Mouse (Mus musculus) lung, embryonic 15.5 days (tissue): ENCODE measurements around the gene Cinp. TPM values are rescaled to one million over a fixed set of nuclear protein-coding genes. Genes with fewer than 3 reads are reported as not detected.

Experiments
- ATAC-seq: fragments of 200-750 bp; cut with Nextera tagmentation; 2 replicates; pipeline ENCODE4 v1.8.0; 2017; ENCODE audit warnings: moderate number of reproducible peaks, borderline replicate concordance; ENCODE audit not compliant: low FRiP score, low TSS enrichment; ENCODE audit errors: extremely low read depth
- H3K27ac ChIP-seq: fragments of 300-500 bp; sonication (generic); 2 replicates; pipeline ENCODE4 v1.5.1; 2015; ENCODE audit warnings: moderate library complexity, mild to moderate bottlenecking, inconsistent platforms
- H3K27me3 ChIP-seq: fragments of 300-500 bp; sonication (generic); 2 replicates; pipeline ENCODE4 v1.6.1; 2015; ENCODE audit warnings: inconsistent platforms
- H3K36me3 ChIP-seq: fragments of 300-500 bp; sonication (generic); 2 replicates; pipeline ENCODE4 v1.6.1; 2015; ENCODE audit warnings: inconsistent platforms
- H3K4me1 ChIP-seq: fragments of 300-500 bp; sonication (generic); 2 replicates; pipeline ENCODE4 v1.6.1; 2015; ENCODE audit warnings: inconsistent platforms
- H3K4me2 ChIP-seq: fragments of 300-500 bp; sonication (generic); 2 replicates; pipeline ENCODE4 v1.6.1; 2015; ENCODE audit warnings: inconsistent platforms, mild to moderate bottlenecking, moderate library complexity
- H3K4me3 ChIP-seq: fragments of 300-500 bp; sonication (generic); 2 replicates; pipeline ENCODE4 v1.5.1; 2015; ENCODE audit warnings: mild to moderate bottlenecking, inconsistent platforms
- H3K9ac ChIP-seq: fragments of 300-500 bp; sonication (generic); 2 replicates; pipeline ENCODE4 v1.6.1; 2015; ENCODE audit warnings: inconsistent platforms
- H3K9me3 ChIP-seq: fragments of 300-500 bp; sonication (generic); 2 replicates; pipeline ENCODE4 v1.6.1; 2016; ENCODE audit warnings: inconsistent platforms
- WGBS: fragments of 180-500 bp; shearing (Covaris S2); methylation state at CpG from one replicate; pipeline ENCODE4 v1.1.7; 2015; 5-methylcytosine and 5-hydroxymethylcytosine counted together
- polyA plus RNA-seq: library from polyadenylated mRNA; unstranded; fragments of >200 nt; fragmentation: Nextera tagmentation; extraction: Ambion mirVana; gene quantifications from 2 replicates; pipeline ENCODE4 v1.2.1, GENCODE M21; 2015

Gene Cinp
- polyA plus RNA-seq: 73.7 and 79.1 TPM in 2 replicates

- Histone ChIP-seq H3K27me3 (no peaks in the 10 kb centered on the region), H3K36me3 (no peaks in the 10 kb centered on the region), H3K4me3 (peak within 1 kb of the TSS; percentile 76), H3K4me1 (peaks cover 21% of the 10 kb centered on the region), H3K27ac (peak within 1 kb of the TSS; percentile 77), H3K9me3 (no peaks in the 10 kb centered on the region), H3K4me2 (peak within 1 kb of the TSS; percentile 81), H3K9ac (peak within 1 kb of the TSS; percentile 67)
- WGBS: under 1% methylated on average over 69 of the region's 74 CpGs
- ATAC-seq: peak; percentile 100
Measured at GRCm38 (mm10) chr12:110889036-110890020, at the start of gene Cinp, which contains the start of gene Tecpr2. TSS of gene Cinp (minus strand) at chr12:110889145. TSS of gene Tecpr2 (plus strand) at chr12:110889264.

GRCm38 (mm10) chr12:110937496-110937895 lies 48.6 kb upstream of the Cinp start:
- WGBS: 83% methylated on average over 5 of the region's 5 CpGs
- Histone ChIP-seq H3K4me3 (no peak overlapping the region), H3K27me3 (no peaks in the 10 kb centered on the region), H3K4me1 (no peaks in the 10 kb centered on the region), H3K9ac (no peak overlapping the region), H3K27ac (no peak overlapping the region), H3K9me3 (no peaks in the 10 kb centered on the region), H3K4me2 (no peak overlapping the region), H3K36me3 (peaks cover 17% of the 10 kb centered on the region)
- no peak for ATAC-seq

- no peaks in the 10 kb centered on the region for H3K4me1 ChIP-seq
Measured at GRCm38 (mm10) chr12:110935983-110936620, 47.2 kb upstream of the Cinp start.

DNA sequence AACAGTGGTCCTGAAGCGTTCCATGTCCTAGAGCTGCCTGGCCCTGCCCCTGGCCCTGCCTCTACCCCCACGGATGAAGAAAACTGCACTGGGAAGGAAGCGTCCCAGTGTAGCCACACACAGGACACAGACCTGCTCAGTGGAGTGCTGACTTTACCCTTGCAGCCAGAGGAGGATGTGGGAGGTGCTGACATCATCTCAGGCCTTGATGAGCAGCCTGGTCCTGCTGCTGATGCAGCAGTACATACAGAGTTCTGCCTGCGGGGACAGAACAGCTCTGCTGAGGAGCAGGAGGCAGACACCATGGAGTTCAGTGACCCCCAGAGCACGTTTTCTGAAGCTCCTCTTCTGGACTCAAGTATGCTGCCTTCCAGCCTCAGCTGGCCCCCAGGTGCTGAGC lies 43.9 kb upstream of the Cinp start:
- Histone ChIP-seq H3K9me3 (no peaks in the 10 kb centered on the region), H3K4me3 (no peak overlapping the region), H3K4me1 (no peaks in the 10 kb centered on the region), H3K4me2 (no peak overlapping the region), H3K27me3 (no peaks in the 10 kb centered on the region), H3K27ac (no peak overlapping the region), H3K9ac (no peak overlapping the region), H3K36me3 (0 out of 2 replicates have a peak, but pooled peaks cover 12% of the 10 kb centered on the region)
- WGBS: 64% methylated on average over 5 of the region's 5 CpGs
- ATAC-seq: no peak

More at GRCm38 (mm10) chr12:110935983-110936620, 47.2 kb upstream of the Cinp start:
- peak; percentile 70; the same call in 1 of the 2 replicates for ATAC-seq
- no peak overlapping the region for H3K9ac ChIP-seq
- H3K9me3 ChIP-seq: no peaks in the 10 kb centered on the region
- no peak overlapping the region for H3K4me2 ChIP-seq
- H3K27ac ChIP-seq: no peak overlapping the region
- H3K4me3 ChIP-seq: no peak overlapping the region
- H3K36me3 ChIP-seq: peaks cover 19% of the 10 kb centered on the region
- H3K27me3 ChIP-seq: no peaks in the 10 kb centered on the region
- 59% methylated on average over 9 of the region's 9 CpGs for WGBS

DNA sequence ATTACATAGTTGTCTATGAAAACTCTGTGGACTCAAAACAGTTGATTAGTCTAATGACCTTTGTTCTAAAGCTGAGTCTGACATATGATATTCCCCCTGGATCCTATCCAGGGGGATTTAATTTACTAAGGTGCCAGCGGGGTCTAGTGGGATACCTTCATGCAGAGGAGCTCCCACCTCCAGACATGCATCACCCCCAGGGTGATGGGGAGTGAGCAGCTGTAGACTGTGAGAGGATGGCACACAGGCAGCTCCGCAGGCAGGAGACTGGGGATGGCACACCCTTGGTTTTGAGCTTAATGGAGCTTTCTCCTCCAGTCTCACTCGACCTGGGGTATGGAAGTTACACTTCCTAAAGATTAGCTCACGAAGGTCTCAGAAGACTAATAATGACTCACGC lies 32.6 kb upstream of the Cinp start:
- Histone ChIP-seq H3K4me3 (no peak overlapping the region), H3K27ac (no peak overlapping the region), H3K36me3 (peaks cover 9% of the 10 kb centered on the region), H3K4me2 (no peak overlapping the region), H3K9me3 (no peaks in the 10 kb centered on the region), H3K27me3 (no peaks in the 10 kb centered on the region), H3K4me1 (no peaks in the 10 kb centered on the region), H3K9ac (no peak overlapping the region)
- no peak for ATAC-seq
- 84% methylated on average over 5 of the region's 5 CpGs for WGBS

DNA sequence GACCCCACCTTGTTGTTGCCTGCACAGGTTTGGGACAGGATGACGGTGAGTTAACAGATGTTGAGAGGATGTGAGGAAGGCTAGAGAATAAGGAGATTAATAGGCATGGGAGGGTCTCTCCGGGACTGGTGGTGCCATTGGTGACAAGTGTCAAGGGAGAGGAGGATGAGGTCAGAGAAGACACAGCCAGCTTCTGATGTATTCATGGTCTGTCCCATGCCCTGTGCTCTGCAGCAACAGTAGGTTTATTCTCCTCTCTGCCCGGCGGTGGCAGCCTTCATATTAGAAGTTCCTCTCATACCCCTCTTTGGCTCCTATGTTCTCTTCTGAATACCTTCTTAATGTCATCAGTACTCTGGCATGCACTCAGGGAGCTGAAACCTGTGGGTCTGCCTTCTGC lies 31.3 kb upstream of the Cinp start:
- H3K4me1 ChIP-seq: no peaks in the 10 kb centered on the region
- WGBS: 91% methylated on average over 4 of the region's 4 CpGs
- no peaks in the 10 kb centered on the region for H3K27me3 ChIP-seq
- H3K27ac ChIP-seq: no peak overlapping the region
- no peak for ATAC-seq
- H3K4me2 ChIP-seq: no peak overlapping the region
- H3K9ac ChIP-seq: no peak overlapping the region
- peaks cover 11% of the 10 kb centered on the region for H3K36me3 ChIP-seq
- no peaks in the 10 kb centered on the region for H3K9me3 ChIP-seq
- H3K4me3 ChIP-seq: no peak overlapping the region

- no peak overlapping the region for H3K9ac ChIP-seq
- no peaks in the 10 kb centered on the region for H3K4me1 ChIP-seq
- H3K4me2 ChIP-seq: no peak overlapping the region
- H3K27me3 ChIP-seq: no peaks in the 10 kb centered on the region
- H3K4me3 ChIP-seq: no peak overlapping the region
- H3K9me3 ChIP-seq: no peaks in the 10 kb centered on the region
- ATAC-seq: no peak
- 64% methylated on average over 9 of the region's 9 CpGs for WGBS
- no peak overlapping the region for H3K27ac ChIP-seq
- peaks cover 12% of the 10 kb centered on the region for H3K36me3 ChIP-seq
Measured at GRCm38 (mm10) chr12:110915761-110916160, 26.8 kb upstream of the Cinp start.

- Histone ChIP-seq H3K9ac (no peak overlapping the region), H3K27me3 (no peaks in the 10 kb centered on the region), H3K4me3 (no peak overlapping the region), H3K4me2 (no peak overlapping the region), H3K9me3 (no peaks in the 10 kb centered on the region), H3K4me1 (no peaks in the 10 kb centered on the region), H3K36me3 (no peaks in the 10 kb centered on the region), H3K27ac (no peak overlapping the region)
- 96% methylated on average over 2 of the region's 2 CpGs for WGBS
- ATAC-seq: no peak
Measured at GRCm38 (mm10) chr12:110909962-110910361, 21.0 kb upstream of the Cinp start.

GRCm38 (mm10) chr12:110907845-110908244 lies 18.9 kb upstream of the Cinp start:
- Histone ChIP-seq H3K27ac (no peak overlapping the region), H3K4me2 (no peak overlapping the region), H3K27me3 (no peaks in the 10 kb centered on the region), H3K36me3 (no peaks in the 10 kb centered on the region), H3K4me1 (no peaks in the 10 kb centered on the region), H3K9ac (no peak overlapping the region), H3K4me3 (no peak overlapping the region), H3K9me3 (no peaks in the 10 kb centered on the region)
- 79% methylated on average over 3 of the region's 3 CpGs for WGBS
- ATAC-seq: no peak

- Histone ChIP-seq H3K9me3 (no peaks in the 10 kb centered on the region), H3K9ac (no peak overlapping the region), H3K4me3 (no peak overlapping the region), H3K4me2 (no peak overlapping the region), H3K27me3 (no peaks in the 10 kb centered on the region), H3K36me3 (no peaks in the 10 kb centered on the region), H3K27ac (no peak overlapping the region), H3K4me1 (no peaks in the 10 kb centered on the region)
- no peak for ATAC-seq
- 82% methylated on average over 2 of the region's 2 CpGs for WGBS
Measured at GRCm38 (mm10) chr12:110903536-110903935, 14.6 kb upstream of the Cinp start.

DNA sequence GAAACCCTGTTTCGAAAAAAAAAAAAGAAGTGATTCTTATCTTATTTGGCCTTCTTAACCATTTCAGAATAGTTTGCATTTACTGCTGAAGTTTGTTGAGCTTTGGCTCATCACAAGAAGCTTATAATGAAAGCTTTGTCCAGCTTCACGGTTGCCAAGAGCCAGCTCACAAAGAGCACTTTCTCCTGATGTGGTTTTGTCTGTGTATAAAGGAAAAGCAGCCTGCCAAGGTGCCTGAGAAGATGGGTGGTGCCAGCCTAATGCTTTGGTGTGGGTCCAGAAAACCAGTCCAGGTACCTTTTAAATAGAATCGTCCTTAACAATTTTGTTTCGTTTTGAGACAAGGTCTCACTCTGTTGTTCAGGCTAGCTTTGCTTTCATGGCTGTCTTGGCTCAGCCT lies 13.2 kb upstream of the Cinp start:
- H3K27ac ChIP-seq: 0 out of 2 replicates have a peak overlapping the region, but pooled peaks have one; percentile 7
- 65% methylated on average over 4 of the region's 4 CpGs for WGBS
- no peaks in the 10 kb centered on the region; the same call in 1 of the 2 replicates for H3K36me3 ChIP-seq

DNA sequence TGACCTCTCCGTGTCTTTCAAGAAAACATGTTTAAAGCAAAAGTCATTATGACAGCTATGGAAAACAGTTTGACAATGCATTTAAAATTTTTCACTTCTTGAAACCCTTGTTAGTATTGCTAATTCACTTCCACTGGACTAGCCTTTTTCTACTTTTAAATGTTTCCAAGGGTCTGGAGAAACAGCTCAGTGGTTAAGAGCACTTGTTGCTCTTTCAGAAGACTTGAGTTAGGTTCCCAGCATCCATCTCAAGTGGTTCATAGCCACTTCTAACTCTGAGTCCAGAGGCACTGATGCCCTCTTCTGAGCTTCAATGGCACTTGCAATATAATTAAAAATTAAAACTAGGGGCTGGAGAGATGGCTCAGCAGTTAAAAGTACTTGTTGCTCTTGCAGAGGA lies 2.9 kb upstream of the Cinp start:
- H3K4me1 ChIP-seq: peaks cover 21% of the 10 kb centered on the region
- WGBS: 88% methylated on average over 1 of the region's 1 CpGs

More for the DNA sequence above, 13.2 kb upstream of the Cinp start:
- ATAC-seq: no peak
- Histone ChIP-seq H3K4me2 (no peak overlapping the region), H3K4me3 (no peak overlapping the region), H3K27me3 (no peaks in the 10 kb centered on the region), H3K9me3 (no peaks in the 10 kb centered on the region), H3K4me1 (no peaks in the 10 kb centered on the region), H3K9ac (no peak overlapping the region)

More for the DNA sequence above, 2.9 kb upstream of the Cinp start:
- H3K9ac ChIP-seq: no peak overlapping the region
- H3K36me3 ChIP-seq: no peaks in the 10 kb centered on the region
- H3K9me3 ChIP-seq: no peaks in the 10 kb centered on the region
- H3K4me3 ChIP-seq: no peak overlapping the region
- ATAC-seq: no peak
- H3K27me3 ChIP-seq: no peaks in the 10 kb centered on the region
- H3K27ac ChIP-seq: no peak overlapping the region
- no peak overlapping the region for H3K4me2 ChIP-seq
